Mouse (Mus musculus): ENCODE results near the gene Cpeb1. TPM values are rescaled to one million over a fixed set of nuclear protein-coding genes. Genes with fewer than 3 reads are reported as not detected.
"Not testable (repeated sequence)": the region's sequence is repeated elsewhere in the genome, so short reads cannot be mapped to it uniquely, and the experiment has no call there.

Cpeb1 gene
- 1.9 and 3.7 TPM in 2 replicates for polyA plus RNA-seq (2015; fragmentation: Nextera tagmentation; extraction: Ambion mirVana)

- Histone ChIP-seq H3K4me3 (peak within 1 kb of the TSS; percentile 61), H3K36me3 (no peaks in the 10 kb centered on the region), H3K4me2 (peak within 1 kb of the TSS; percentile 94), H3K4me1 (replicated peaks) (peaks cover 25% of the 10 kb centered on the region), H3K27me3 (peaks cover 82% of the 10 kb centered on the region), H3K9ac (peak within 1 kb of the TSS; percentile 43), H3K27ac (no peak within 1 kb of the TSS), H3K9me3 (replicated peaks) (no peaks in the 10 kb centered on the region)
- WGBS = under 1% methylated on average over 28 of the region's 28 CpGs
- 0 out of 2 replicates have a peak, but pooled peaks have one; percentile 61 for ATAC-seq (replicated peaks; ENCODE audit: insufficient number of reproducible peaks, insufficient read depth, low FRiP score, low read depth)
Observed at GRCm38 (mm10) chr7:81455155-81455651, at the start of gene Cpeb1. TSS of gene Cpeb1 (minus strand) at chr7:81455465.

DNA sequence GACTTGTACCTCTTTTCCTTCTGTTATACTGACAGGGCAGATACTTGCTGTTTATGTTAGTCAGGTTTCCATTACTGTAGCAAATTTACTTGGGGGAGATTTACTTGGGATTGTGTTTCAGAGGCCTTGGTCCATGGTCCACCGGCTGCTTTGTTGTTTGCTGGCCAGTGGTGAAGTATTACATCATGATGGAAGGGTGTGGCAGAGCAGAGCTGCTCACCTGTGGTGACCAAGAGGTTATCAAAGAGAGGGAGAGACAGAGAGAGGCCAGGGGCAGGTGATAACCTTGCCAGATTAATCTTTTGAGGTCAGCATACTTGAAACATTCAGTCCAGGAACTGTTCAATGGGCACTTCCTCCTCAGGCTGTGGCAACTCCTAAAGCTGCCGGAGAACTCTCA is 45.8 kb upstream of the Cpeb1 start:
- no peak for ATAC-seq (replicated peaks; ENCODE audit: insufficient number of reproducible peaks, insufficient read depth, low FRiP score, low read depth)
- Histone ChIP-seq H3K4me2 (no peak overlapping the region), H3K36me3 (no peaks in the 10 kb centered on the region), H3K9ac (no peak overlapping the region), H3K4me1 (replicated peaks) (no peaks in the 10 kb centered on the region), H3K27me3 (peaks cover 18% of the 10 kb centered on the region), H3K9me3 (replicated peaks) (no peaks in the 10 kb centered on the region), H3K4me3 (no peak overlapping the region), H3K27ac (no peak overlapping the region)
- WGBS = 76% methylated on average over 2 of the region's 2 CpGs

DNA sequence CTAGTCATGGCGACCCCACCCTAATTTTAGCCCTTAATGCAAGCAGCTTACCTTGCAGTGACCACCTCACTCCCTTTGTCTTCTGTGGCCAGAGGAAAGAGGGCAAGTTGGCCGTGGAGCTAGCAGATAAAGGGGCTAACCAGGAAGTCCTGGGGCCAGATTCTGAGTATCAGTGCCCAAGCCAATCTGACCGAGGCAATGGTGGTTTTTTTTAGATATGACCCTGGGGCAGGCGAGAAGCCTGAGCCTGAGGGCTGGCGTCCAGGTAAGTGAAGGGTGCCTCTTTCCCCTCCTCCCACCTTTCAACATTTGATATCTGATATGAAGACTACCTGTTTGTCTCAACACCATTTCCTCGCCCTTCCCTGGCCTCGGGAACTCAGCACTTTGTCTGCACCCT is 42.9 kb upstream of the Cpeb1 start, which contains the start of gene BC048679:
Gene BC048679 (minus strand): TSS at position 101 of the 400 bp plus-strand sequence.
- H3K9me3 ChIP-seq (replicated peaks) = no peaks in the 10 kb centered on the region
- WGBS = 46% methylated on average over 7 of the region's 7 CpGs
- no peak for ATAC-seq (replicated peaks; ENCODE audit: insufficient number of reproducible peaks, insufficient read depth, low FRiP score, low read depth)

DNA sequence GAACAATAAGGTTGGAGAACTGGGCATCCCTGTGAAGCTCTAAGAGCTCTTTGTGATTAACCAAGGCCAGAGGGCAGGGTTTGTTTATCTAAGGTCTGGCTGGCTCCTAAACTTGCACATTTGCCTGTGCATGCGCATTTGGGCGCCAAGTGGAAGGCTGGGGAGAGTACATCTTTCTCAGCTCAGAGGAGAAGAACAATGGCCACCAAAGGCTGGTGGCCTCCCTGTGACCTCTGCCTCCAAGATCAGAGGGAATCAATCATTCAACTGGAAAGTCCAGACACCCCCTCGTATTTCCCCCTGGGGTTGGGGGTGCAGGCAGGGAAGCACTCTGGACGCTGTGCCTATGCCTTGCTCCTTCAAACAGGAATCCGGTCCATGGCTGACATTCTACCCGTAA is 41.9 kb upstream of the Cpeb1 start:
- H3K4me3 ChIP-seq = no peak overlapping the region
- H3K9me3 ChIP-seq (replicated peaks) = no peaks in the 10 kb centered on the region
- H3K27ac ChIP-seq = no peak overlapping the region
- no peak for ATAC-seq (replicated peaks; ENCODE audit: insufficient number of reproducible peaks, insufficient read depth, low FRiP score, low read depth)
- no peak overlapping the region for H3K9ac ChIP-seq
- H3K4me1 ChIP-seq (replicated peaks) = peaks cover 9% of the 10 kb centered on the region
- no peak overlapping the region for H3K4me2 ChIP-seq
- H3K27me3 ChIP-seq = peaks cover 54% of the 10 kb centered on the region
- H3K36me3 ChIP-seq = no peaks in the 10 kb centered on the region
- WGBS = 47% methylated on average over 6 of the region's 6 CpGs

More for the DNA sequence above, 42.9 kb upstream of the Cpeb1 start, which contains the start of gene BC048679:
- Histone ChIP-seq H3K4me3 (no peak within 1 kb of the TSS), H3K27me3 (peaks cover 44% of the 10 kb centered on the region), H3K9ac (no peak within 1 kb of the TSS), H3K4me1 (replicated peaks) (peaks cover 6% of the 10 kb centered on the region), H3K4me2 (no peak within 1 kb of the TSS), H3K36me3 (no peaks in the 10 kb centered on the region), H3K27ac (no peak within 1 kb of the TSS)

GRCm38 (mm10) chr7:81493331-81494021 is 38.2 kb upstream of the Cpeb1 start, which contains the start of gene Ap3b2:
TSS of gene Ap3b2 (minus strand) at chr7:81493925.
- no peak within 1 kb of the TSS for H3K27ac ChIP-seq
- no peaks in the 10 kb centered on the region for H3K9me3 ChIP-seq (replicated peaks)
- H3K9ac ChIP-seq = no peak within 1 kb of the TSS
- H3K4me2 ChIP-seq = peak within 1 kb of the TSS; percentile 91
- no peaks in the 10 kb centered on the region for H3K36me3 ChIP-seq
- peak; percentile 66 for ATAC-seq (replicated peaks; ENCODE audit: insufficient number of reproducible peaks, insufficient read depth, low FRiP score, low read depth)
- H3K4me3 ChIP-seq = peak within 1 kb of the TSS; percentile 57
- H3K4me1 ChIP-seq (replicated peaks) = peaks cover 9% of the 10 kb centered on the region
- H3K27me3 ChIP-seq = peaks cover 54% of the 10 kb centered on the region
- under 1% methylated on average over 57 of the region's 57 CpGs for WGBS

DNA sequence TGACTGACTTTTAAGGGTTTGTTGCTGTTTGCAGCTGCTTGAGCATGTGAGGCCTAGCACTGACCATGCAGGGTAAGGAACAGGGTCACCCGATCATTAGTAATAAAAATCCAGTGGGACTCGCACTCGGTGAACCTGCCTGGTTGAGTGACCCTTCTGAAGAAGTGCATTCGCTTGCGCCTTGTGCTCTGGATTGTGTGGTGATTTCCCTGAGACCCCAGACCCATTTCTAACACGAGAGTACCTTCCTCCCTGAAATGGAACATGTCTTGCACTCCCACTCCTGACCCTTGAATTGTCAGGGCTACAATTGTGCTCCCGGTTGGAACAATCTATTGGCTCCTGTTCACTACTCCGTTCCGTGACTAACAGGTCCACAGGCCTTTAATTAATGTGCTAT is 37.4 kb upstream of the Cpeb1 start:
- Histone ChIP-seq H3K9me3 (replicated peaks) (no peaks in the 10 kb centered on the region), H3K36me3 (no peaks in the 10 kb centered on the region), H3K27ac (no peak overlapping the region), H3K4me1 (replicated peaks) (peaks cover 9% of the 10 kb centered on the region), H3K4me2 (no peak overlapping the region; the same call in 1 of the 2 replicates), H3K27me3 (peaks cover 49% of the 10 kb centered on the region), H3K9ac (no peak overlapping the region), H3K4me3 (no peak overlapping the region)
- WGBS = 54% methylated on average over 9 of the region's 9 CpGs
- ATAC-seq (replicated peaks; ENCODE audit: insufficient number of reproducible peaks, insufficient read depth, low FRiP score, low read depth) = no peak

DNA sequence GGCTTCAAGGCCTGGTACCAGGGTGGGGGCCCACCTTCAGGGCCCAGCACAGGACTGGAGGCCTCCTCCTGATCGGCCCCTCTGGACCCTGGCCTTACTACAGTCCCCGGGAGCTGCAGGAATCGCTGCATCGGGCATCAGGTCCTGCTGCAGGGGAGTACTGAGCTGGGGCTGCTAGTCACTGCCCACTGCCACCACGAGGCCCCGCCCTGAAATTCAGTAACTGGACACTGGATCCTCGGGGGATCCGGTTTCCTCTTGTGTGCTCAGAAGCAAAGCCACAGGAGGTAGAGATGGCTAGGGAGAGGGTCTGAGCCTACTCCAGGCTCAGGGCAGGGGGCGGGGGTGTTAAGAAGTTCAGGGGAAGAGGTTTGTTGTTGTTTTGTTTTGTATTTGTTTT is 34.4 kb upstream of the Cpeb1 start:
- no peak for ATAC-seq (replicated peaks; ENCODE audit: insufficient number of reproducible peaks, insufficient read depth, low FRiP score, low read depth)
- no peak overlapping the region for H3K4me2 ChIP-seq
- H3K36me3 ChIP-seq = no peaks in the 10 kb centered on the region
- no peak overlapping the region for H3K9ac ChIP-seq
- H3K27me3 ChIP-seq = peaks cover 21% of the 10 kb centered on the region
- no peak overlapping the region for H3K4me3 ChIP-seq
- WGBS = 11% methylated on average over 9 of the region's 9 CpGs
- H3K4me1 ChIP-seq (replicated peaks) = peaks cover 9% of the 10 kb centered on the region
- no peak overlapping the region for H3K27ac ChIP-seq
- no peaks in the 10 kb centered on the region for H3K9me3 ChIP-seq (replicated peaks)

GRCm38 (mm10) chr7:81480800-81481199 is 25.5 kb upstream of the Cpeb1 start:
- H3K4me1 ChIP-seq (replicated peaks) = 0 out of 2 replicates have a peak, but pooled peaks cover 2% of the 10 kb centered on the region
- no peak overlapping the region for H3K4me3 ChIP-seq
- H3K27me3 ChIP-seq = peaks cover 24% of the 10 kb centered on the region
- H3K27ac ChIP-seq = no peak overlapping the region
- H3K36me3 ChIP-seq = no peaks in the 10 kb centered on the region
- no peak overlapping the region for H3K9ac ChIP-seq
- no peak overlapping the region for H3K4me2 ChIP-seq
- no peaks in the 10 kb centered on the region for H3K9me3 ChIP-seq (replicated peaks)
- 12% methylated on average over 8 of the region's 8 CpGs for whole genome bisulfite sequencing
- ATAC-seq (replicated peaks; ENCODE audit: insufficient number of reproducible peaks, insufficient read depth, low FRiP score, low read depth) = no peak

- H3K27me3 ChIP-seq = peaks cover 28% of the 10 kb centered on the region
- 45% methylated on average over 3 of the region's 3 CpGs for WGBS
- H3K27ac ChIP-seq = no peak overlapping the region
- no peak overlapping the region for H3K4me3 ChIP-seq
- H3K4me1 ChIP-seq (replicated peaks) = 0 out of 2 replicates have a peak, but pooled peaks cover 2% of the 10 kb centered on the region
- no peaks in the 10 kb centered on the region for H3K36me3 ChIP-seq
- no peak overlapping the region for H3K9ac ChIP-seq
- no peak for ATAC-seq (replicated peaks; ENCODE audit: insufficient number of reproducible peaks, insufficient read depth, low FRiP score, low read depth)
- H3K9me3 ChIP-seq (replicated peaks) = no peaks in the 10 kb centered on the region
- H3K4me2 ChIP-seq = no peak overlapping the region
Observed at GRCm38 (mm10) chr7:81479531-81480090, 24.3 kb upstream of the Cpeb1 start.

GRCm38 (mm10) chr7:81478261-81478660 is 23.0 kb upstream of the Cpeb1 start:
- H3K4me2 ChIP-seq; H3K9ac ChIP-seq; H3K27ac ChIP-seq; H3K9me3 ChIP-seq (replicated peaks); H3K4me3 ChIP-seq; ATAC-seq (replicated peaks; ENCODE audit: insufficient number of reproducible peaks, insufficient read depth, low FRiP score, low read depth); H3K4me1 ChIP-seq (replicated peaks); H3K36me3 ChIP-seq: not testable (repeated sequence)
- peaks cover 33% of the 10 kb centered on the region for H3K27me3 ChIP-seq

- WGBS = 10% methylated on average over 24 of the region's 24 CpGs
- Histone ChIP-seq H3K27ac (no peak overlapping the region), H3K27me3 (peaks cover 36% of the 10 kb centered on the region), H3K4me2 (peak overlapping the region; percentile 33), H3K9me3 (replicated peaks) (no peaks in the 10 kb centered on the region), H3K9ac (no peak overlapping the region), H3K36me3 (no peaks in the 10 kb centered on the region), H3K4me1 (replicated peaks) (0 out of 2 replicates have a peak, but pooled peaks cover 2% of the 10 kb centered on the region), H3K4me3 (peak overlapping the region; percentile 8; the same call in 1 of the 2 replicates)
- no peak for ATAC-seq (replicated peaks; ENCODE audit: insufficient number of reproducible peaks, insufficient read depth, low FRiP score, low read depth)
Observed at GRCm38 (mm10) chr7:81476833-81477232, 21.6 kb upstream of the Cpeb1 start.
